Mouse (Mus musculus) cerebellum, postnatal 36 days (tissue): ENCODE measurements around the gene 4931423N10Rik.
"Not testable (repeated sequence)": the region's sequence is repeated elsewhere in the genome, so short reads cannot be mapped to it uniquely, and the experiment has no call there.

ENCODE experiments used
- DNase-seq, 2 experiments: peaks; one replicate each; pipeline ENCODE4 v3.0.0; 2021 to 2022; ENCODE audit warnings: mixed read lengths in 2 of 2

The 4931423N10Rik gene

DNA sequence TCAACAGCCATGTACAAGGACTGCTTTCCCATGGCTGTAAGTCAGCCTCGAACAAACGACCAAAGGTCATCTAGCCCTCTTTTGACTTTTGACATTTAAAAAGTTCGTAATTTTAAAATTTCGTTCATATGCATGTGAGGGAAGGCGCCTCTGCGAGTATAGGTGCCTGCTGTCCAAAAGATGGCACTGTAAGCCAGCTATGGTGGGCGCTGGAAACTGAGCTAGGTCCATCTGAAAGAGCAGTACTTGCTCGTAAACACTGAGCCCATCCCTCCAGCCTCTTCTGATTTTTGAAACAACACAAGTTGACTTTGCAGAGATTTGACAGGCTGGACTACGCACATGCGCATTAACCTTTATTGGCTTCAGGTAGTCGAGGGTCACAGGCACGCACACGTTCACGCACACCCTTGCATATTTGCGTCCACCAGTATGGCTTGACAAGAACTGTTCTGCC is at the start of gene 4931423N10Rik:
Gene 4931423N10Rik, plus strand, starts transcription at position 407 of the 457 bp plus-strand sequence.
- no peak for DNase-seq

DNA sequence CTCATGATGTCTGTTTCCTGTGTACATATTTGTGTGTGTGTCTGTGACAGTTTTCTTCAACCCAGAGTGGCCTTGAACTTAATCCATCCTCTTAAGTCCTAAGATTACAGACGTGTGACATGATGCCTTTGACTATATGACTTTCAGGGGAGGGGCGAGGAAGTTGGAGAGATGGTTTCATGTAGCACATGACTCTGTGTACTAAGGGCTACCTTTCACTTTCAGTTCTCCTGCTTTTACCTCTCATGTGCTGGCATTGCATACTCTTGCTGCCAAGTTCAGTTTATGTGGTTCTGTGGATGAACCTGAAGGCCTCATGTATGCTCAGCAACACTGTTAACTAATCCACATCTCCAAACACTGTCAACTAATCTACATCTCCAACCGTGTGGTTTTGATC is 35.0 kb upstream of the 4931423N10Rik start:
- no peak for DNase-seq

DNA sequence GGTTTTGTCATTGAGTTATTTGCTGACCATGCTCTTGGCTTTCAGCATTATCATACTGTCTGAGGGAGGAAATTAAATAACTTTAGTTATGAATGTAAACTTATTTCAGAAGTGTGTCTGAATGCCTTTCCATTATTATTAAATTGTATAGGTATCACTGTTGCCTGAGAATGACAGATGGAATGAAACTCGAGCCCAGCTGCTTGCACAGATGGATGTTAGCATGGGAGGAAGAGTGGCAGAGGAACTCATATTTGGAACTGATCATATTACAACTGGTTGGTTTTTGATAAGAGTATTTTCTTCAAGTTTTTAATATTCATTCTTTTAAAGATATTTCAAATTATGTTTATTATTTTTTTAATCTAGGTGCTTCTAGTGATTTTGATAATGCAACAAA is 12.9 kb upstream of the 4931423N10Rik start:
- DNase-seq: no peak

DNA sequence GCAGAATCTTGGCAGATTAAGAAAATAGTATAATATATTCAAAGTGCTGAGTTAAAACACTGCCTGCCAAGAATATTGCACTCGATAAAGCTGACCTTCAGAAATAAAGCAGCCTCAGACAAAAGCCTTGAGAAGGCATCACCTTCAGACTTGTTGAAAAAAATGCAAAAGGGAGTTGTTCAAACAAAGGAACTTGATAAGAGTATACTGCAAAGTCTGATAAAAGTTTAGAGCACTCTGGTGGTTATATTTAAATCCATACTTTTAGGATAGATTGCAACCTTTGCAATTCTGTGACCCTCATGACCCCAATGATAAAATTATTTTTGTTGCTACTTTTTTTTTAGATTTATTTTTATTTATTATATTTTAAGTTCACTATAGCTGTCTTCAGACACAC is 6.2 kb upstream of the 4931423N10Rik start:
- DNase-seq: no peak

DNA sequence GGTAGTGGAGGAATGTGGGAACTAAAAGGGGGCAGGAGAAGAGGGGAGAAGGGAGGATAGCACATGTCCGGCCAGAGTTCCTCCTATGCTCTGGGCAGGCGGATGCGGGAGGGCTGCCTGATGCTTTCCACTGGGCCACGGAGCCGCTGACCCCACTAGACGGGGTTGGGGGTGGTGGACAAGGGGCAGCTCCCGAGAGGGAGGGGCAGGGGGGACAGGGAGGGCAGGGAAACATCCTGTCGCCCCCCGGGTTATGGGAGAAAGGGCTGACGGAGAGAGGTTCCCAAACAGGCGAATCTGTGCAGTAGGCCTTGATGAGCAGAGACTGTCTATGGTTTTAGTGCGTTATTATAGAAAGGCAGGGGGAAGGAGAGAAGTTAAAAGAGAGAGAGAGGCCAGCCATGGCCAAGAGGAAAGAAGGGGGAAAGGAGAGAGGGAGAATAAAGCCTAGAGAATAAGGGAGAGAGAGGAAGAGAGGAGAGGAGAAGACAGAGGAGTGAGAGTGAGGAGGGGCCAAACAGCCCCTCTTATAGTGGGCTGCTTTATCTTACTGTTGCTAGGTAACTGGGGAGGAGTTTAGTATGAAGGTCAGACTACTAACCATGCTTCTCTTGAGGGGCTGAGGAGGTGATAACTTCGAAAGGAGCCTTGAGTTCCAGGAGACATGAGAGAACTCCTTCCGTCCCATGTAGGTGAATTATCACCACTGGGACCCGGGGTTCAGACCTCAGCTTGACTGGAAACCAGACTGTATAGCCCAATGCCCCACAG is 4.2 kb upstream of the 4931423N10Rik start:
- DNase-seq: no peak

DNA sequence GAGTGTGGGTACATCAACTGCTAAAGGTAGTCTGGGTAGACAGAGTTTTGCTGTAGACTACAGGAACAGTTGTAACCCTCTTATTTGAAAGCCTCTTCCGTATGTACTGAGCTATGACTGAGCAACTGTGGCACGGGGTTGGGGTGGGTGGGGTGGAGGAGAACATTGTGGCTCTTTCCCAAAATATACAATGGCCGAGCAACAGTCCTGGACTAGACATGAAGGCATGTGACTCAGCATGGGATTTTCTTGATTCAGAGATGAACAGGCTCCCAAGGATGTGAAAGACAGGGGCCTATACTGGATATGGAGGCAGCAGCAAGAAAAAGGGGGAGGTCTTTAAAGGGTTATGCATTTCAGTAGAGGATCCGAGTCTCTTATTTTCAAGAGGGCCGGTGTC is 6.4 kb downstream of the 4931423N10Rik start:
- DNase-seq: no peak

DNA sequence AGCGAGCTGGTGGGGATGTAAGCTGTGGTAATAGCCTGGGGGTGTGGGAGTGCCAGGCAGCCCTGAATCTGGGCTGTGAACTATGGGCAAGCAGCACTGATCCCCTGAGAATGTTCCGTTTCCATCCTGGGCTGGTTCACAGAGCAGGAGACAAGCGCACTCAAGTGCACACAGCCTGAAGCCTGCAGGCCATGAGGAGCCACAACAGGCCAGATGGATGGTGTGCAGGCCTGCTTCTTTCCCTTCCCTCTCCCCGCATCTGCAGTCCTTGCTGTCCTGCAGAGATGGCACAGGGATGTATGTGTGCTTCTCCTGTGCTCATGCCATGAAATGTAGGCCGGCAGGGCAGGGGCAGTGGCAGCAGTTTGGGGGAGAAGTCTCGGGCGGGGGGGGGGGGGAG is 17.9 kb downstream of the 4931423N10Rik start:
- no peak for DNase-seq

DNA sequence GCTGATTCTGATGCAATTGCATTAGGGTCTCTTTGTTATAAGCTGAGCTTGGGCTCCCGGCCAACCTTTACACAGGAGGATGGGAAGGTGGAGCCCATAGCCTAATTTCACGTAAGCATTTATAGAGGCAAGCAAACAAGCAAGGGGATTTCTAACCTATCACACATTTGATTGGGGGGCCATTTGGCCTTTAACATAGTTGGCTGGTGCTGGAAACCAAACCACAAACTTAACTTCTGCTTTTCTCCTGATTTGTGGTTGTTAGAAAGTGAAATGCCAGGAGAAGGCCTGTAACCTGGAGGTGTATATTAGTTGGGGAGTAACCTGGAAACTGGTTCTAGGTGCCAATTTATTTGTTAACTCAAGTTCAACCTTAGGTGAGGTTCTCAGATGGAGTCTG is 21.2 kb downstream of the 4931423N10Rik start:
- DNase-seq: no peak

DNA sequence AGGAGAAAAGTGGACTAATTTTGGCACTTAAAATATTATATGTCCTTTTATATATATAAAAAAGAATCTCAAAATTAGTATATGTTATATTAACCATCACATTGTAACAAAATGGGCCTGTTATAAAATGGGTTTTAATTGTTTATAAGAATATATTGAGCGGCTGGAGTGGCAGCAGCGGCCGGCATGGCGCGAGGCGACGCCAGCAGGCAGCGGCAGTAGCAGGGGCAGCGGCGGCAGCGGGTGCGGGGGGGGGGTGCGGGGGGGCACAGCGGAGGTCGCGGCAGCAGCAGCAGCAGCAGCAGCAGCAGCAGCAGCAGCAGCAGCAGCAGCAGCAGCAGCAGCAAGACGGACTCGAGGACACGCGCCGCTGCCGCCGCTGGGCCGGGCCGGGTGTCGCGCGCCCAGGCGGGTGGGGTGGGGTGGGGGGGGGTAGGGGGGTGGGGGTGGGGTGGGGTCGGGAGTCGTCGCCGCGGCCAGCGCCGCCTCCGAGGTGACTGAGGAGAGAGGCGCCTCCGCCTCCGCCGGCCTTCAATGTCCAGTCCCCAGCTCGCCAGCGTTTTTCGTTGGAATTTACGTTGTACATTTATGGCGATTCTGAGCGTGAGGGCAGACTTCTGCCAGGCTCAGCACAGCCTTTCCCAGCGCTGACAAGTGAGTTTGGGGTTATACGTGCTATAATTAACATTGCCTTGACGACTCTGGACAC is 26.9 kb downstream of the 4931423N10Rik start:
- DNase-seq: no peak

DNA sequence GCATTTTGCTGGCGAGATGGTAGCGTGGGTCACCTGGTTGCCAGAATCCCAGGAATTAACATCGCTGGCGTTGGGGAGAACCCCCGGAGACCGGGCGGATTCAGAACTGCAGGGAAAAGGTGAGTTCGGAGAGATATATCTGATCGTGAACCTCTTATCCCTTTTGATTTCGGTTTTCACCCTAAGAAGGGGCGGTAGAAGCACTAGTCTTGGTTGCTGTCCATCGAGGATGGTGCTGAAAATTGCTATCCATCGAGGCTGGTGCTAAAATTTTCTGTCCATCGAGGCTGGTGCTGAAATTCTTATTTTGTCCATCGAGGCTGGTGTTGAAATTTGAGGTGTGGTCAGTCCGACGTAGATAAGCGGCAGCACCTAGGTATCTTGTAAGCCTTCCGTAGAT is 83.7 kb downstream of the 4931423N10Rik start:
- DNase-seq: not testable (repeated sequence)

DNA sequence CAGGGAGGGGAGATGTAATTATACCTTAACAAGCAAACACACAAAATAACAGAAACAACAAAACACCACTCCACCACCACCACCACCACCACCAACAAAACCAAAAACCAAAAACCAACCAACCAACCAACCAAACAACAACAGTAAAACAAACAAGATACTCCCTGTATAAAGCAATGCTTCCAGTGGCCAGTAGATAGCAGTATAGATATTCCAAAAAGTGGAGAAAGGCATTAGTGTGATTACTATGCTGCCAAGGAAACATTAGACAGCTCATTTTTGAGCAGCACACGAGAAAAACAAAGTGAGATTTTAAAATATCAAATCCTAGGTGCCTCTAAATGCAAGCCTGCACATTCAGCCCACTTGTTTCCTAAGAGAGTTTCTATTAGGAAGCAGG is 107.6 kb downstream of the 4931423N10Rik start:
- DNase-seq: no peak
